Mouse (Mus musculus): ENCODE results near the gene Camk2d. TPM values are rescaled to one million over a fixed set of nuclear protein-coding genes. Genes with fewer than 3 reads are reported as not detected.

Camk2d gene
- polyA plus RNA-seq, 1 experiment, result 5.8 TPM

DNA sequence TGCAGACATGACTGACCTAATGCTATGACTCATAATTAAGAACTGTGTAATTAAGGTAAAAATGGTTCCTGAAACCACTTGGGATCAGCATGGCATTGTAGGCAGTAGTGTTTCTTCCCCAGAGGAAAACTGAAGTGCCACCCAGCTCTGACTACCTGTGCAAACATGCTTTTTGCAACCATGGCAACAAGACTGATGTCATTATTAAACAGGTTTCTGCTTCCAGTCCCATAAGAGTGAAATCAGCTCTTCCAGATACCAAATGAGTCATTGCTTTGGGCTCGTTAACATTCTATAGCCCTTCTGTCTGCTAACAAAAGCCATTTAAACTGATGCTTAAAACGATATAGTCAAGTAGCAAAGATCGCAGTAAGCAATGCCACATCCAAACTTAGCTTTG lies 273.5 kb downstream of the Camk2d start:
- Histone ChIP-seq H3K36me3 (ENCODE audit: control insufficient read depth, insufficient read depth, low read length) (no peaks in the 10 kb centered on the region), H3K27ac (ENCODE audit: control insufficient read depth, insufficient read depth, low read depth, low read length) (no peak overlapping the region), H3K4me3 (ENCODE audit: control insufficient read depth, low read depth, low read length) (no peak overlapping the region), H3K27me3 (ENCODE audit: control insufficient read depth, insufficient read depth, low read length) (no peaks in the 10 kb centered on the region), H3K4me1 (ENCODE audit: control insufficient read depth, insufficient read depth, low read length) (no peaks in the 10 kb centered on the region)
- TF ChIP-seq POLR2A (IDR thresholded peaks at IDR 0.05; ENCODE audit: control insufficient read depth, low read depth, low read length) (no peak), CTCF (IDR thresholded peaks at IDR 0.05; ENCODE audit: control insufficient read depth, insufficient read depth, insufficient replicate concordance, low read depth, low read length) (no peak)

- TF ChIP-seq POLR2A (IDR thresholded peaks at IDR 0.05; ENCODE audit: control insufficient read depth, low read depth, low read length), result no peak
- TF ChIP-seq CTCF (IDR thresholded peaks at IDR 0.05; ENCODE audit: control insufficient read depth, insufficient read depth, insufficient replicate concordance, low read depth, low read length), result no peak
- Histone ChIP-seq H3K4me1 (ENCODE audit: control insufficient read depth, insufficient read depth, low read length) (no peaks in the 10 kb centered on the region), H3K27ac (ENCODE audit: control insufficient read depth, insufficient read depth, low read depth, low read length) (no peak overlapping the region), H3K27me3 (ENCODE audit: control insufficient read depth, insufficient read depth, low read length) (no peaks in the 10 kb centered on the region), H3K4me3 (ENCODE audit: control insufficient read depth, low read depth, low read length) (no peak overlapping the region), H3K36me3 (ENCODE audit: control insufficient read depth, insufficient read depth, low read length) (no peaks in the 10 kb centered on the region)
Measured at GRCm38 (mm10) chr3:126870688-126871087, 274.6 kb downstream of the Camk2d start.

GRCm38 (mm10) chr3:126878233-126878632 lies 282.1 kb downstream of the Camk2d start:
- no peak for TF ChIP-seq CTCF (IDR thresholded peaks at IDR 0.05; ENCODE audit: control insufficient read depth, insufficient read depth, insufficient replicate concordance, low read depth, low read length)
- TF ChIP-seq POLR2A (IDR thresholded peaks at IDR 0.05; ENCODE audit: control insufficient read depth, low read depth, low read length), result no peak
- H3K4me3 ChIP-seq (ENCODE audit: control insufficient read depth, low read depth, low read length), result no peak overlapping the region

GRCm38 (mm10) chr3:126886090-126886489 lies 290.0 kb downstream of the Camk2d start:
- no peaks in the 10 kb centered on the region for H3K36me3 ChIP-seq (ENCODE audit: control insufficient read depth, insufficient read depth, low read length)
- no peaks in the 10 kb centered on the region for H3K27me3 ChIP-seq (ENCODE audit: control insufficient read depth, insufficient read depth, low read length)
- no peak for TF ChIP-seq POLR2A (IDR thresholded peaks at IDR 0.05; ENCODE audit: control insufficient read depth, low read depth, low read length)
- no peak for TF ChIP-seq CTCF (IDR thresholded peaks at IDR 0.05; ENCODE audit: control insufficient read depth, insufficient read depth, insufficient replicate concordance, low read depth, low read length)
- no peak overlapping the region for H3K4me3 ChIP-seq (ENCODE audit: control insufficient read depth, low read depth, low read length)
- H3K27ac ChIP-seq (ENCODE audit: control insufficient read depth, insufficient read depth, low read depth, low read length), result no peak overlapping the region
- no peaks in the 10 kb centered on the region for H3K4me1 ChIP-seq (ENCODE audit: control insufficient read depth, insufficient read depth, low read length)

More at GRCm38 (mm10) chr3:126878233-126878632, 282.1 kb downstream of the Camk2d start:
- H3K4me1 ChIP-seq (ENCODE audit: control insufficient read depth, insufficient read depth, low read length), result no peaks in the 10 kb centered on the region
- no peaks in the 10 kb centered on the region for H3K36me3 ChIP-seq (ENCODE audit: control insufficient read depth, insufficient read depth, low read length)
- H3K27ac ChIP-seq (ENCODE audit: control insufficient read depth, insufficient read depth, low read depth, low read length), result no peak overlapping the region
- no peaks in the 10 kb centered on the region for H3K27me3 ChIP-seq (ENCODE audit: control insufficient read depth, insufficient read depth, low read length)

DNA sequence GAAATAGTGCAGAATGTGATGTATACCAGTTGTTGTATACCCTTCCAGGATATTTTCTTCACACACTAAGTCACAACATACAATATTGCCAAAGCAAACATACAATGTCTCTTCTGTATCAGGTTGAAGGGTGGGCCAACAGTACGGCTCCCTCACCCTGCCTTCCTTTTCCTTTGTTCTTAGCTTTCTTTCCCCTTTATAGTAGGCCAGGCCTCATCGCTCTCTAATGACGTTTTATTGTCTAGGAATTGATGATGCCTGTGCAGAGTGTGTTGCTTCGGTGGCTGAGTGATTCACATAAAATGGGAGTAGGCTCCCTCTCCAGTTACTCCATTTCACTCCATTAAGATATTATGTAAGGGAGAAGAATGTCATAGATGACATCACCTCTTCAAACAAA lies 290.5 kb downstream of the Camk2d start:
- Histone ChIP-seq H3K36me3 (ENCODE audit: control insufficient read depth, insufficient read depth, low read length) (no peaks in the 10 kb centered on the region), H3K27ac (ENCODE audit: control insufficient read depth, insufficient read depth, low read depth, low read length) (no peak overlapping the region), H3K4me3 (ENCODE audit: control insufficient read depth, low read depth, low read length) (no peak overlapping the region), H3K4me1 (ENCODE audit: control insufficient read depth, insufficient read depth, low read length) (no peaks in the 10 kb centered on the region), H3K27me3 (ENCODE audit: control insufficient read depth, insufficient read depth, low read length) (no peaks in the 10 kb centered on the region)
- no peak for TF ChIP-seq POLR2A (IDR thresholded peaks at IDR 0.05; ENCODE audit: control insufficient read depth, low read depth, low read length)
- no peak for TF ChIP-seq CTCF (IDR thresholded peaks at IDR 0.05; ENCODE audit: control insufficient read depth, insufficient read depth, insufficient replicate concordance, low read depth, low read length)

Other genes starting within 250 kb of the Camk2d start
- gene Arsj, start 232.6 kb upstream of the Camk2d start, polyA plus RNA-seq (2012; rRNA removed), result 0.04 TPM in 1 of 2 replicates, not detected in the other